Mouse (Mus musculus) left cerebral cortex, postnatal 14 days (tissue): Measurements from ENCODE around the gene H2-Q6. TPM values are rescaled to one million over a fixed set of nuclear protein-coding genes. Genes with fewer than 3 reads are reported as not detected.
"Not testable (repeated sequence)": the region's sequence is repeated elsewhere in the genome, so short reads cannot be mapped to it uniquely, and the experiment has no call there.

Source experiments
- DNase-seq, 2 experiments: peaks; one replicate each; pipeline ENCODE4 v3.0.0; 2021 to 2022; ENCODE audit warnings: low spot score in 2 of 2, mixed read lengths in 1 of 2
- intact Hi-C: fragments of 180-260 bp; cut with DNase I; formaldehyde crosslinking; loops from one replicate; pipeline ENCODE4 v1.15.1; 2025
- long read RNA-seq, 2 experiments: library from polyadenylated mRNA; stranded (forward); transcript quantifications; one replicate each; pipeline ENCODE4 v2.0.0; 2021
- total RNA-seq, 2 experiments: library from RNA; stranded (reverse); gene quantifications; 2 replicates each; pipeline ENCODE4 v1.2.3; 2021

Gene H2-Q6
- not detected for total RNA-seq
- long read RNA-seq, experiment 1 = 0 reads
- long read RNA-seq, experiment 2 = 0 reads

DNA sequence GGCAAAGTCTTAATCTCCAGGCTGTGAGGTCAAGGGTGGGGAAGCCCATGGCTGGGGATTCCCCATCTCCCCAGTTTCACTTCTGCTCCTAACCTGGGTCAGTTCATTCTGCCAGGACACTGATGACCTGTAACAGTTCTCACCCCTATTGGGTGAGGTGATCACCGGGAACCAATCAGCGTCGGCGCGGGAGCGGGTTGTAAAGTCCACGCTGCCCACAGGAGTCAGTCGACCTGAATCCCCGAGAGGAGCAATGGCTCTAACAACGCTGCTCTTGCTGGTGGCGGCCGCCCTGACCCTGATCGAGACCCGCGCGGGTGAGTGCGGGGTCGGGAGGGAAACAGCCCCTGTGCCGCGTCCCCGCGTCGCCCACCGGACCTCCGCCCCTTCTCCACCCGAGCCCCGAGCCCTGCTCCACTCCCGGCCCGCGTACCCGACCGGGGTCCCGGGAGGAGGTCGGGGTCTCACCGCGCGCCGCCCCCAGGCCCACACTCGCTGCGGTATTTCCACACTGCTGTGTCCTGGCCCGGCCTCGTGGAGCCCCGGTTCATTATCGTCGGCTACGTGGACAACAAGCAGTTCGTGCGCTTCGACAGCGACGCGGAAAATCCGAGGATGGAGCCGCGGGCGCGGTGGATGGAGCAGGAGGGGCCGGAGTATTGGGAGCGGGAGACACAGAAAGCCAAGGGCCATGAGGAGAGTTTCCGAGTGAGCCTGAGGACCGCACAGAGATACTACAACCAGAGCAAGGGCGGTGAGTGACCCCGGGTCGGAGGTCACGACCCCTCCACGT, at the start of gene H2-Q6:
Gene H2-Q6, plus strand, starts transcription at position 227 of the 793 bp plus-strand sequence.
- intact Hi-C loops = not testable (repeated sequence)
- DNase-seq = peak in 1 of 2 experiments; percentile 19

- intact Hi-C loops = loop anchor here (5.0 kb wide), 1 partner anchor 1377 kb away; the partner anchor contains the start of gene H2-K1
- peak; percentile 78 for DNase-seq
Observed at GRCm38 (mm10) chr17:35379369-35379728, 45.3 kb upstream of the H2-Q6 start, which contains the start of gene H2-Q4. TSS of gene H2-Q4 (plus strand) at chr17:35379617.

GRCm38 (mm10) chr17:35379729-35380451, 44.8 kb upstream of the H2-Q6 start:
- DNase-seq = no peak

DNA sequence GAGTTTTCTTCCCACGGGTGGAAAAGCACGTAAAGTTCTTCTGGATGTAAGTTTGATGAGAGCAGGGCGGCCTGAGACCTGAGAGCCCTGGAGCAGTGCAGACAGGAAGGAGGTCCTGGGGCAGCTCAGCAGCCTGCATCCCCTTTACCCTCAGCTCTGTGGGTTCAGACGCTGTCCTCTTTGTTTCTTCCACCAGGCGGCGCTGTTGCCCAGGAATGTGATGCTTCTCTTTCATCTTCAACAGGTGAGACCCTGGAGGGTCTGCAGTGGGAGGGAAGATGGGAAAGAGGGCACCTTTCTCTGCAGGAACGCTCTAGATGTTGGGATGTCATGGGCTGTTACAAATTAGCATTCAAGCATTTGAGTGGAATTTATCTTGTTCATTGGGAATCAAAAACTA, 34.9 kb upstream of the H2-Q6 start:
- DNase-seq, intact Hi-C loops: not testable (repeated sequence)

More at GRCm38 (mm10) chr17:35379729-35380451, 44.8 kb upstream of the H2-Q6 start:
- intact Hi-C loops = loop anchor here (5.0 kb wide), 1 partner anchor 1378 kb away; the partner anchor contains the start of gene H2-K1

- DNase-seq, intact Hi-C loops: not testable (repeated sequence)
Observed at GRCm38 (mm10) chr17:35392671-35393070, 32.0 kb upstream of the H2-Q6 start.

DNA sequence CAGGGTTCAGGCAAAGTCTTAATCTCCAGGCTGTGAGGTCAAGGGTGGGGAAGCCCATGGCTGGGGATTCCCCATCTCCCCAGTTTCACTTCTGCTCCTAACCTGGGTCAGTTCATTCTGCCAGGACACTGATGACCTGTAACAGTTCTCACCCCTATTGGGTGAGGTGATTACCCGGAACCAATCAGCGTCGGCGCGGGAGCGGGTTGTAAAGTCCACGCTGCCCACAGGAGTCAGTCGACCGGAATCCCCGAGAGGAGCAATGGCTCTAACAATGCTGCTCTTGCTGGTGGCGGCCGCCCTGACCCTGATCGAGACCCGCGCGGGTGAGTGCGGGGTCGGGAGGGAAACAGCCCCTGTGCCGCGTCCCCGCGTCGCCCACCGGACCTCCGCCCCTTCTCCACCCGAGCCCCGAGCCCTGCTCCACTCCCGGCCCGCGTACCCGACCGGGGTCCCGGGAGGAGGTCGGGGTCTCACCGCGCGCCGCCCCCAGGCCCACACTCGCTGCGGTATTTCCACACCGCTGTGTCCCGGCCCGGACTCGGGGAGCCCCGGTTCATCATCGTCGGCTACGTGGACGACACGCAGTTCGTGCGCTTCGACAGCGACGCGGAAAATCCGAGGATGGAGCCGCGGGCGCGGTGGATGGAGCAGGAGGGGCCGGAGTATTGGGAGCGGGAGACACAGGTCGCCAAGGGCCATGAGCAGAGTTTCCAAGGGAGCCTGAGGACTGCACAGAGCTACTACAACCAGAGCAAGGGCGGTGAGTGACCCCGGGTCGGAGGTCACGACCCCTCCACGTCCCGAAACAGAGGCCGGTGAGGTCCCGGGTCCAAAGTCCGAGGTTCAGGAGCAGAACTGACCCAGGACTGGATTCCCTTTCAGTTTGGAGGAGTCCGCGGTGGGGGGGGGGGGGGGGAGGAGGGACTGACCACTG, 30.5 kb upstream of the H2-Q6 start:
- intact Hi-C loops, DNase-seq: not testable (repeated sequence)

DNA sequence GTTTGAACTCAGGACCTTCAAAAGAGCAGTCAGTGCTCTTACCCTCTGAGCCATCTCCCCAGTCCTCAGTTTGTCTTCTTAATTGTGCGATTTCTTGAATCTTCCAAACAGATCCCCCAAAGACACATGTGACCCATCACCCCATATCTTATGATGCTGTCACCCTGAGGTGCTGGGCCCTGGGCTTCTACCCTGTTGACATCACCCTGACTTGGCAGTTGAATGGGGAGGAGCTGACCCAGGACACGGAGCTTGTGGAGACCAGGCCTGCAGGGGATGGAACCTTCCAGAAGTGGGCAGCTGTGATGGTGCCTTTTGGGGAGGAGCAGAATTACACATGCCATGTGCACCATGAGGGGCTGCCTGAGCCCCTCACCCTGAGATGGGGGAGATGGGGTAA, 27.7 kb upstream of the H2-Q6 start:
- intact Hi-C loops, DNase-seq: not testable (repeated sequence)

- intact Hi-C loops, DNase-seq: not testable (repeated sequence)
Observed at GRCm38 (mm10) chr17:35413057-35413456, 11.6 kb upstream of the H2-Q6 start.

- intact Hi-C loops = not testable (repeated sequence)
Observed at GRCm38 (mm10) chr17:35415273-35416129, 9.1 kb upstream of the H2-Q6 start.

GRCm38 (mm10) chr17:35418772-35419171, 5.9 kb upstream of the H2-Q6 start:
- intact Hi-C loops = no loop called here
- DNase-seq = no peak

More at GRCm38 (mm10) chr17:35415273-35416129, 9.1 kb upstream of the H2-Q6 start:
- not testable (repeated sequence) for DNase-seq

DNA sequence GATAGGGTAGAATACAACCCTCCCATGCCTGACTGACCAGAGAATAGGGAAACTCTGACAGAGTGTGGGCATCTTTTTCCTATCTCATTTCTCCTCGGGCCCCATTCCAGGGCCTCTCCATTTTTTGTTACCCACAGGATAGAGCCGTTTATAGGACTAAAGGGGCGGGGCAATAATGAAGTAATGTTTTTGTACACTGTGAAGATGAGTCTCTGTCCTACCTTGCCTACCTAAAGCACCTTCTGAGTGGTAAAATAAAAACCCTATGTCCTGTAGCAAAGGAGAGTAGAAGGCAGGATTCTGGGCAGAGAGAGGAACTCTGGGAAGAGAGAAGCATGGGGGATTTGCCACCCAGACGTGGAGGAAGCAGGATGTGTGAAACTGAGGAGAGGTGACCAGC, 5.1 kb upstream of the H2-Q6 start:
- intact Hi-C loops, DNase-seq: not testable (repeated sequence)

DNA sequence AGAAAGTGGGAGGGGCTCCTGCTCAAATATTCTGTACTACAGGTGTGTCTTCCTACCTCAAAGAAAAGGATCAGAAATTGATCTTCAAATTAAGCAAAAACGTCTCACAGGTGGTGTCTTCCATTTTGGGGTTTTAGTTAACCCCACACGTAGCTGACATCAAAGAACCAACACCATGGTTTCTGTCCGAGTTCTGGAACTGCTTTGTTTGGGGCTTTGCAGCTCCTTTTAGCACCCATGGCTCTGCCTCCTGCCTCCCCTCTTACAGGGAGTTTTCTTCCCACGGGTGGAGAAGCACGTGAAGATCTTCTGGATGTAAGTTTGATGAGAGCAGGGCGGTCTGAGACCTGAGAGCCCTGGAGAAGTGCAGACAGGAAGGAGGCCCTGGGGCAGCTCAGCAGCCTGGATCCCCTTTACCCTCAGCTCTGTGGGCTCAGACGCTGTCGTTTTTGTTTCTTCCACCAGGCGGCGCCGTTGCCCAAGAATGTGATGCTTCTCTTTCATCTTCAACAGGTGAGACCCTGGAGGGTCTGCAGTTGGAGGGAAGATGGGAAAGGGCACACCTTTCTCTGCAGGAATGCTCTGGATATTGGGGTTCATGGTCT, 4.3 kb upstream of the H2-Q6 start:
- intact Hi-C loops, DNase-seq: not testable (repeated sequence)

- intact Hi-C loops, DNase-seq: not testable (repeated sequence)
Observed at GRCm38 (mm10) chr17:35421331-35421730, 3.3 kb upstream of the H2-Q6 start.

- DNase-seq, intact Hi-C loops: not testable (repeated sequence)
Observed at GRCm38 (mm10) chr17:35422360-35422759, 2.3 kb upstream of the H2-Q6 start.

DNA sequence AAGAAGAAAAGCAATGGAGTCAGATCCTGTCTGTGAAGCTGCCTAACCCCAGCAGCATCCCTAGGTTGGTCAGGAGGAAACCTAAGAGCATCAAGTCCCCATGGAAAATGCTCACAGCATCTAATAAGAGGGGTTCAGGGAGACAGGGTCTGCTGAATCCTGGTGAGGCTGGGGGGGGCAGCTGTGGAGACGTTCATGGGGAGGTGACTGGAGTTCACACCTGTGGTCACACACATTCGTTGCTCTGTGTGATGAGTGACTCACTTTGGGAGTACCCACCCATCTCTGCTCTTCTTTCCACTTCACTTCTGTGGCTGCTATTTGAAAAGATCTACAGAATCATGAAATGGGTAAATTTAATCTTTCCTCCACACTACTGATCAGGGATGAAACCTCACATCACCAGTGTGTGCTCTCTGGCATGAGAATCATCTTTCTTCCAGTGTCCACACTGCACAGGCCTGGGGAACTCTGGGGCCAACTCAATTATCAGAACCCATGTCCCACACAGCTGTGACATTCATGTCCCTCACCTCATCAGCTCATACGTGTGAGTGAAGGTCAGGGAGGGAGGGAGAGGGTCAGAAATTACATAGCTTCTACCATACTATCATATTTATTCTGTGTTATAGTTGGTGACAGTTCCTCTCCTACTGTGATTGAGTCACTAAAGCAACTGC, 1.4 kb upstream of the H2-Q6 start:
- DNase-seq, intact Hi-C loops: not testable (repeated sequence)

- intact Hi-C loops, DNase-seq: not testable (repeated sequence)
Observed at GRCm38 (mm10) chr17:35424106-35424505, 544 bp upstream of the H2-Q6 start.

GRCm38 (mm10) chr17:35425474-35425873, 824 bp downstream of the H2-Q6 start:
- DNase-seq, intact Hi-C loops: not testable (repeated sequence)
